Mouse (Mus musculus) embryo, embryonic 9.5 days (tissue): ENCODE results near the gene Podxl2.

ENCODE experiments used
- DNase-seq: peaks from one replicate; pipeline ENCODE4 v3.0.0-alpha.2; 2017; ENCODE audit errors: extremely low spot score

The Podxl2 gene

GRCm38 (mm10) chr6:88874868-88875508, at the start of gene Podxl2:
Gene Podxl2, minus strand, starts transcription at chr6:88875044.
- peak; percentile 82 for DNase-seq

- DNase-seq: no peak
These were observed 44.0 kb upstream of the Podxl2 start for GRCm38 (mm10) chr6:88918802-88919201.

GRCm38 (mm10) chr6:88916153-88916552, 41.3 kb upstream of the Podxl2 start:
- no peak for DNase-seq

GRCm38 (mm10) chr6:88915510-88915909, 40.7 kb upstream of the Podxl2 start:
- DNase-seq: no peak

GRCm38 (mm10) chr6:88914799-88915198, 40.0 kb upstream of the Podxl2 start:
- no peak for DNase-seq

GRCm38 (mm10) chr6:88913440-88913839, 38.6 kb upstream of the Podxl2 start:
- DNase-seq: no peak

GRCm38 (mm10) chr6:88913022-88913421, 38.2 kb upstream of the Podxl2 start:
- no peak for DNase-seq

GRCm38 (mm10) chr6:88909151-88909550, 34.3 kb upstream of the Podxl2 start:
- DNase-seq: no peak

GRCm38 (mm10) chr6:88906369-88907108, 31.7 kb upstream of the Podxl2 start:
- DNase-seq: peak; percentile 76

- no peak for DNase-seq
These were observed 30.2 kb upstream of the Podxl2 start for GRCm38 (mm10) chr6:88905042-88905441.

GRCm38 (mm10) chr6:88904456-88904974, 29.7 kb upstream of the Podxl2 start:
- DNase-seq: no peak

- DNase-seq: no peak
These were observed 28.9 kb upstream of the Podxl2 start for GRCm38 (mm10) chr6:88903708-88904107.

- DNase-seq: peak; percentile 94
These were observed 27.3 kb upstream of the Podxl2 start, which contains the start of gene Tpra1 for GRCm38 (mm10) chr6:88901947-88902820. Gene Tpra1, plus strand, starts transcription at chr6:88902251.

- DNase-seq: no peak
These were observed 26.6 kb upstream of the Podxl2 start for GRCm38 (mm10) chr6:88901471-88901870.

GRCm38 (mm10) chr6:88899628-88900027, 24.8 kb upstream of the Podxl2 start:
- no peak for DNase-seq

- no peak for DNase-seq
These were observed 24.2 kb upstream of the Podxl2 start for GRCm38 (mm10) chr6:88899086-88899485.

GRCm38 (mm10) chr6:88898534-88899048, 23.7 kb upstream of the Podxl2 start, which contains the start of gene Mcm2:
Gene Mcm2, minus strand, starts transcription at chr6:88898780.
- peak; percentile 98 for DNase-seq

- DNase-seq: no peak
These were observed 22.4 kb upstream of the Podxl2 start for GRCm38 (mm10) chr6:88897246-88897645.

- DNase-seq: no peak
These were observed 21.1 kb upstream of the Podxl2 start for GRCm38 (mm10) chr6:88895943-88896342.

GRCm38 (mm10) chr6:88893559-88893958, 18.7 kb upstream of the Podxl2 start:
- DNase-seq: peak; percentile 44

GRCm38 (mm10) chr6:88890832-88891231, 16.0 kb upstream of the Podxl2 start:
- no peak for DNase-seq
